Mouse (Mus musculus): ENCODE measurements around the gene Krtap1-3.

The Krtap1-3 gene

DNA sequence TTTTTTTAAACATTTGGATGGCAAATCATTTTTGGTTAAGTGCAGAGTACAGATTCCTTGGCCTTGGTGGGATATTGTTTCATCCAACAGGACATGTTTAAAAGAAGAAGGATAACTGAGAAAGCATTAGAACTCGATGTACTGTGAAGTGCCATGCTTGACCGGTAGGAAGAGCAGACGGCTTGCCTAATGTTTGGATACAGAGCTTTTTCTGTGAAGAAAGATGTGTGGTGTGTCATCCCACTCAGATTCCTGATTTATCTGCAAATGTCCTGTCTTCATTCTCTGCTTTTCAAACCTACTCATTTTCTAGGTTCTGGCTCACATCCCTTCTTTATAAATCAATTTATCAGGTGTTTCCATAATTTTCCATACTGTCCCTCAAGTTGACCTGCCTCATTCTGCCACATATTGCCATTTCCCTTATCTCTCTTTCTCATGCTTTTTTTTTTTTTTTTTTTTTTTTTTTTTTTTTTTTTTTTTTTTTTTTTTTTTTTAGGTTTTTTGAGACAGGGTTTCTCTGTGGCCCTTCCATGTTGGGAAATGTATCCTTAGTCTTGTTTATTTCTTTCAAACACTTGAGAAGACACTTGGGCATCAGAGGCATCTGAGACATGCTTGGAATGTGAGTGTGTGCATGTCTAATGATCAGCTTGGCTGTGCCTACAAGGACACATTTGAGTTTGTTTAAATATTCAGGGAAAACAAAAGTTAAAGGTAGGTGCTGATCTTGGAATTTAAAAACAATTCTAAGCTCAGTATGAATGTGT is 33.0 kb downstream of the Krtap1-3 start:
- DNase-seq (ENCODE audit: low spot score): no peak

DNA sequence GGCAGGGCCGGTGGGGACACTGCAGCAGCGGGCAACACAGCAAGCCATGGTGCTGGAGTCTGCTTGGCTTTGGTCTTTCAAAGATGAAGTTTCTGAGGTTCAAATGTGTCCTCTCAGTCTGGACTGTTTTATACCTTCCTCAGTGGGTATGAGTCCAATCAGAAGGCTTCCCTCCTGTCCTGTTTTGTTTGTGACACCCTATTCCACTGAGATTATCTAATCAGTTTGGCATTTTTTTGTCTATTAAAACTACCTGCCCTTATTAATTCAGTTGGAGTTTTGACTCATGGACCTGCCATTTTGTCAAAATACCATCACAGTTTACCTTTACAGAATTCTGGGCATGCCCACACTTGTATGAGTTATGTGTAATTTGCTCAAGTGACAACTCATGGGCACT is 34.4 kb downstream of the Krtap1-3 start, which contains the start of gene Krtap3-2:
Gene Krtap3-2, minus strand, starts transcription at position 101 of the 400 bp plus-strand sequence.
- no peak for DNase-seq (ENCODE audit: low spot score)

DNA sequence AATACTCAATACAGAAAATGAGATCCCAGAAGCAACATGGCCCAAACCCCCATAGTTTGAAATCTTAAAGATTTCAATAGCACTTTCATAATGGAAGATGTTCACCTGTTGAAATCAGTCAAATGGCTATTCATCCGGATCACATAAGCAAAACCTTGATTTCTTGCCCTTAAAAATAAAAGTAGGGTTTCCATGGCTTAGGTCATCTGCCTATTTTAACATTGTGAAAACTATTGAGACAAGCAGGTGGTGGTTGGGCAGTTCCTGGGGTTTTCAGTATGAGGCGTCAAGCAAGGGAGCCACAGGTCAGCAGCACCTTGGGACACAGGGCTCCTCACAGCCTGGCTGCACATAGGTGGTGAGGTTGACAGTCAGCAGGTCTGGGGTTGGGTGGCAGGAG is 34.9 kb downstream of the Krtap1-3 start:
- DNase-seq (ENCODE audit: low spot score): no peak

DNA sequence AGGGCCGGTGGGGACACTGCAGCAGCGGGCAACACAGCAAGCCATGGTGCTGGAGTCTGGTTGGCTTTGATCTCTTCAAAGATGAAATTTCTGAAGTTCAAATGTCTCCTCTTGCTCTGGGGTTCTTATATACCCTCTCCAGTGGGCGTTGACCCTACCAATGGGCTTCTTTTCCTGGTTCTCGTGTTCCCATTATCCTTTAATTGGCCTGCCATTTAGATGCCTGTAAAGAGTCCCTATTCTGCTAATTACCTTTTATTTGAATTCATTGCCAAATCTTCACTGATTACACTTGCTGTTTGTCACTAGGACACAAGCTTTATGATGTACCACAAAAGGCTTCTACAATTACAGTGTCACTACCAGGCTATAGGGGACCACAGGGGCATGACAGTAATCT is 40.4 kb downstream of the Krtap1-3 start, which contains the start of gene Krtap3-3:
Gene Krtap3-3, minus strand, starts transcription at position 101 of the 400 bp plus-strand sequence.
- no peak for DNase-seq (ENCODE audit: low spot score)

- DNase-seq (ENCODE audit: low spot score): no peak
Observed at GRCm38 (mm10) chr11:99547892-99548291, 43.2 kb downstream of the Krtap1-3 start.
